Mouse (Mus musculus): ENCODE results near the gene Ide.

The Ide gene

GRCm38 (mm10) chr19:37335392-37335791, 2.3 kb downstream of the Ide start:
- in situ Hi-C loops (cut with MboI; ENCODE audit: low sequenced_read_pairs) = no loop called here

- in situ Hi-C loops (cut with MboI; ENCODE audit: low sequenced_read_pairs) = no loop called here
Observed at GRCm38 (mm10) chr19:37333357-37333756, 4.3 kb downstream of the Ide start.

- in situ Hi-C loops (cut with MboI; ENCODE audit: low sequenced_read_pairs) = no loop called here
Observed at GRCm38 (mm10) chr19:37332726-37333125, 4.9 kb downstream of the Ide start.

DNA sequence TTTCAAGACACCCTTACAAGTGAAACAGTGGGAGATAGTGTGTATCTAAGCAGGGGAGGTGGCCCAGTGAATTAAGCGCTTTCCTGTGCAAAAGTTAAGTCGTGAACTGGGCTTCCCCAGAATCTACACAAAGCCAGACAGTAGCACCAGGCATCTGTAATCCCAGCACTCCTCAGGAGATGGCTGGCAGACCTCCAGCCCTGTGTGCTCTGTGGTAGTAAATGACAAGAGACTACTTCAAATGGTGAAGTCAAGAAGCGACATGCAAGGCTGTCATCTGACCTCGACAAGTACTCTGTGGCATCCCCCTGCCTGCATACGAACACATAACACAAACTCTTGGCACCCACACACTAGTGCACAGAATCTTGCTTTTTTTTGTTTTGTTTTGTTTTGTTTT, 10.4 kb downstream of the Ide start:
- in situ Hi-C loops (cut with MboI; ENCODE audit: low sequenced_read_pairs) = no loop called here

- in situ Hi-C loops (cut with MboI; ENCODE audit: low sequenced_read_pairs) = no loop called here
Observed at GRCm38 (mm10) chr19:37323566-37323965, 14.1 kb downstream of the Ide start.

- in situ Hi-C loops (cut with MboI; ENCODE audit: low sequenced_read_pairs) = no loop called here
Observed at GRCm38 (mm10) chr19:37320802-37321619, 16.6 kb downstream of the Ide start.

DNA sequence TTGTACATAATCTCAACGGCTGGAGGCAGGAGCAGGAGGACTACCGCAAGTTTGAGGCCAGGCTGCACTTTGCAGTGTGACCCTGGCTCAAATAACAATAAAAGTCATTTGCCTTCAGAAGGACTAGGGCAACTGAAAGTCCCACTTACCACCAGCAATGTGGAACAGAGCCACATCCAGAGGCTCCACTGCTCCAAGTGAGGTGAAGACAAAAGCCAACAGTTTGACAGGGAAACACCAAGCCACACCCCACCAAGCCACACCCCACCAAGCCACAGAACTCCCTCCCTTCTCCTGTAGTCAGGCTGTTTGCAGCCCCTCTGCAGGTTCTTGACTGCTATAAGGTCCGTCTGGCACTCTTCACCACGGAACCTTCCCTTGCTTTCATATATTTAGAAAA, 20.3 kb downstream of the Ide start:
- in situ Hi-C loops (cut with MboI; ENCODE audit: low sequenced_read_pairs) = no loop called here

GRCm38 (mm10) chr19:37315091-37315490, 22.6 kb downstream of the Ide start:
- in situ Hi-C loops (cut with MboI; ENCODE audit: low sequenced_read_pairs) = no loop called here

- in situ Hi-C loops (cut with MboI; ENCODE audit: low sequenced_read_pairs) = no loop called here
Observed at GRCm38 (mm10) chr19:37311426-37311825, 26.2 kb downstream of the Ide start.

- in situ Hi-C loops (cut with MboI; ENCODE audit: low sequenced_read_pairs) = no loop called here
Observed at GRCm38 (mm10) chr19:37310133-37310532, 27.5 kb downstream of the Ide start.

DNA sequence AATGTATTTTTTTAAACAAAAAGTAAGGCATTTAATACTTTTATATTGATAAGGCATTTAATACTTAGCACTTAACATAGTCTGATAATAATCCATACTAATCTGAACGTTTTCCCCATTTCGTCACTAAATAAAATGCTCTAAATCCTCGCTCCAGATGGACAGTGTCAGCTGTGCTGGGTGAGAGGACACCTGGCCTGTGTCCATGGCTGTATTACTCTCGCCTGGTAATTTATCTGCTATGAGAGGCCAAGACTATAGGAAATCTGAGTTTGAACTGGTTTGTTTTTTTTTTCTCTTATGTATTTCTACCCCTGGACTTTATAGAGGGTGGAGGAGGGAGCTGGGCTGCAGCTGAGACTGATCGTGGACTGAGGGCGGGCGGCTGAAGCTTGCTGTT, 28.7 kb downstream of the Ide start:
- in situ Hi-C loops (cut with MboI; ENCODE audit: low sequenced_read_pairs) = no loop called here

GRCm38 (mm10) chr19:37307826-37308545, 29.7 kb downstream of the Ide start:
- in situ Hi-C loops (cut with MboI; ENCODE audit: low sequenced_read_pairs) = no loop called here

GRCm38 (mm10) chr19:37306176-37306575, 31.5 kb downstream of the Ide start:
- in situ Hi-C loops (cut with MboI; ENCODE audit: low sequenced_read_pairs) = no loop called here

GRCm38 (mm10) chr19:37304866-37305265, 32.8 kb downstream of the Ide start:
- in situ Hi-C loops (cut with MboI; ENCODE audit: low sequenced_read_pairs) = no loop called here

DNA sequence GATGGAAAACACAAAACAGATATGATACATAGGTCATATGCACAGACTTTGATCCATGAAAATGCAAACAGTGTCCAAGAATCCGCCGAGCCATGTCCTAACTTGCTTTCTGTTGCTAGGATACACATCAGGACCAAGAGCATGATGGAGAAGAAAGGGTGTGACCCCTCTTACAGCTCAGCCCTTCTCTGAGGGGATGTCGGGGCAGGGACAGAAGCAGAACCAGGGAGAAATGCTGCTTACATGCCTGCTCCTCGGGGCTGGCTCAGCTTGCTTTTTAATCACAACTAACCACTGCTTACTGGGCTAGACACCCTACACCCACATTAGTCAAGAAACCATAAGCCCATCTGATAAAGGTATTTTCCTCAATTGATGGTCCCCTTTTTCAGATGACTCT, 33.6 kb downstream of the Ide start:
- in situ Hi-C loops (cut with MboI; ENCODE audit: low sequenced_read_pairs) = no loop called here

DNA sequence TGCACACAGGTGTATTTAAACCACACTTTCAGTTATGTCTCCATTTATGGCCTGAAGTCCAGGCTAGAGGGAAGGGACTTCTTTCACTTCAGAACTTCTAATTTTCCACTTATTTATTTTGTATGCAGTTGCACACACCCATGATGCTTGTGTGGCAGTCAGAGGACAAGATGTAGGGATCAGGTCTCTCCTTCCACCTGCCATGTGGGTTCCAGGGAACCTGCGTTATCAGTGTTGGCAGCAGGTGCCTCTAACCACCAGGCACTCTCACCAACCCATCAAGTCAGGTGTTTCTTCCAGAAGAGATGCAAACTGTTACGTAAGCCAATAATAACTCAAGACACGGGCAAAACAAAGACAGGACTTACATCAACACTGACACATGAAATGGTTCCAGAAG, 35.9 kb downstream of the Ide start:
- in situ Hi-C loops (cut with MboI; ENCODE audit: low sequenced_read_pairs) = no loop called here

- in situ Hi-C loops (cut with MboI; ENCODE audit: low sequenced_read_pairs) = no loop called here
Observed at GRCm38 (mm10) chr19:37291676-37292075, 46.0 kb downstream of the Ide start.

- in situ Hi-C loops (cut with MboI; ENCODE audit: low sequenced_read_pairs) = no loop called here
Observed at GRCm38 (mm10) chr19:37290906-37291305, 46.7 kb downstream of the Ide start.

DNA sequence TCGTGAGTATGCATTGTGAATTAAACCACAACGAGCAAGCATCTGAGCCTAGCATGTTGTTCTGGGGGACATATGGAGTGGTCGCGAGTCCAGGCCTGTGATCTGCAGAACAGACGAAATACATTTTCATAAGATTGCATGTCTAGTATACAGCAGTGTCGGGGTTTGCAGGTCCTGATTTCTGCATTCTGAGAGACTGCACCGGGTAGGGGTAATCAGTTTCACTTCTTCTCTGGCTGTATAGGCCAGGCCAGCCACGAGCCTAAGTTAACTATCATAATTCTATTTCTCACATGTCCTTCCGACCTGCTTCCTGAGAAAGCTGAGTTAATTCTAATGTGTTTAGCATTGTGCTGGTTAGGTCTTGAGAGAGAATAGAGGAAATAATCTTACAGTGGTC, 52.9 kb downstream of the Ide start:
- in situ Hi-C loops (cut with MboI; ENCODE audit: low sequenced_read_pairs) = no loop called here

GRCm38 (mm10) chr19:37283166-37283565, 54.5 kb downstream of the Ide start:
- in situ Hi-C loops (cut with MboI; ENCODE audit: low sequenced_read_pairs) = no loop called here

DNA sequence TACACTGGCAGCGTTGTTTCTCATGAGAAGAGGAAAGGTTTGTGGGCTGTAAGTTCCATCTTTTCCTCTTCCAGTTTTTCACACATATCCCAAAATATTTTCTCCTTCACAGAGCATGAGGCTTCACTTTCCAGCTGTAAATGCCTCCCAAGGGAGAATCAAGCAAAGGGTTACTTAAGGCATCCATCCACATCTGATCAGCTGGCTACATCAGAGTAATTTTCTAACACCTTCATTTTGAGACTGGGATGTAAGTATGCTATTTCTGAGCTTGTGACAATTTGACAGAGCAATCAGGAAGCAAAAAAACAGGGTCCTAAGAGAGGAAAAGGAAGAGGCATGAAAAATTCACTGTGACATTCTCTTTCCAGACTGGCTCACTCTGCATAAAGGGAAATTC, 55.9 kb downstream of the Ide start:
- in situ Hi-C loops (cut with MboI; ENCODE audit: low sequenced_read_pairs) = no loop called here

DNA sequence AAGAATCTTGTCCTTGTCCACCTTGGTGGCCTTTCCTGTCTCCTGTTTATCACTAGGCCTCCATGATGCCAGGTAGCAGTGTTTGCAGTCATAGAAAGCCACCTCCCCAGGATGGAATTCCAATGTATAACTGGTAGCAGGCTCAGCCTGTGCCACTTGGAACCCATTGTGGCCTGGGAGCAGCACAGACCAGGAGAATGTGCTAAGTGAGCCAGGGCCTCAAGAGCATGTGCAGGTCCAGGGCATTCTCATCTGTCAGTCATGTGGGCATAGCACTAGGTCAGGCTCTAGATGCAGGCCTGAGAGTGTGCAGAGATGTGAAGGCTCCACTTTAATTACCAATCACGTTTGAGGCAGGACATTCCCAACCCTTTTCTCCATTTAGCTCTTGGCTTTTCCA, 58.5 kb downstream of the Ide start:
- in situ Hi-C loops (cut with MboI; ENCODE audit: low sequenced_read_pairs) = no loop called here

Measured in CH12F3 (cell line).